Mouse (Mus musculus): ENCODE data around the gene Dna2. TPM values are rescaled to one million over a fixed set of nuclear protein-coding genes. Genes with fewer than 3 reads are reported as not detected.

The Dna2 gene
- polyA plus RNA-seq (2012; fragmentation: generic; extraction: Trizol), result 0.77 TPM

DNA sequence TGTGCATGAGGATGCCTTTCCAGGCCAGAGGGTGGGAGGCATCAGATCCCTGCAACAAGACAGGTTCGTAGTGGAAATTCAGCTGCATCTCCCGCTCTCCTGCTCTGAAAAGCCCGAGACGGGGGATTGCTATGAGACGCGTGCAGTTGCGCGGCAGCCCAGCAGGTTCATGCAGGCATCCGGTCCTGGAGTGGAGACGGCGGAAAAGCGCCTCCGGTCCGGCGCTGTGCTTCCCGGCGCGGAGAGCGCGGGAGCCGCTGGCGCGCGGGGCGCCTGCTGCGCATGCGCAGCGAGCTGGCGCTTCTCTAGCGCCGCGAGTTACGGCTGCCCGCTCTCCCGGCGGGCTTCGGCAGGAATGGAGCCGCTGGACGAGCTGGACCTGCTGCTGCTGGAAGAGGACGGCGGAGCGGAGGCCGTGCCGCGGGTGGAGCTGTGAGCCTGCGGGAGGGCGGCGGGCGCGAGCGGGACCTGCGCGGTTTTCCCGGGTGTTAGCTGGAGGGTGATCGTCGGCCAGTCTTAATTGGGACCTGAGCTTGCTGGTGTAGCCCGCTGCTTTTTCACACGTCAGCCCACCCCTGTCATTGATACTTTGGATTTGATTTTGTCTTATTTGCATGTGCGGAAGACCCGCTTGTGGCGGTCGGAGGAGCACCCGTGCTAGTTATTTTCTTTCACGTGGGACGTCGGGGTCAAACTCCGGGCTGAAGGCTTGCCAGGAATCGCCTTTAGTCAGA is at the start of gene Dna2:
Dna2 (plus strand) TSS at position 289 of the 734 bp plus-strand sequence.
- H3K36me3 ChIP-seq (ENCODE audit: control insufficient read depth, insufficient read depth), result no peaks in the 10 kb centered on the region
- peak within 1 kb of the TSS; percentile 39 for H3K4me3 ChIP-seq
- TF ChIP-seq E2F4 (IDR thresholded peaks at IDR 0.05; ENCODE audit: insufficient read depth), result peak; percentile 65
- TF ChIP-seq TCF3 (IDR thresholded peaks at IDR 0.05; ENCODE audit: insufficient read length, low read depth), result no peak
- TF ChIP-seq POLR2A (IDR thresholded peaks at IDR 0.05; ENCODE audit: insufficient read length, low read depth), result peak; percentile 49
- TF ChIP-seq POLR2AphosphoS2 (IDR thresholded peaks at IDR 0.05; ENCODE audit: insufficient read length, low read depth), result peak; percentile 55
- no peak for TF ChIP-seq TCF12 (IDR thresholded peaks at IDR 0.05; ENCODE audit: insufficient read depth, poor library complexity, severe bottlenecking)
- no peak for TF ChIP-seq MYOD1 (IDR thresholded peaks at IDR 0.05; ENCODE audit: control insufficient read depth in 1 of 3, insufficient read length in 2 of 3, low read depth in 2 of 3)
- no peak for TF ChIP-seq USF1 (IDR thresholded peaks at IDR 0.05; ENCODE audit: low read depth)
- H3K27me3 ChIP-seq (ENCODE audit: control insufficient read depth, insufficient read depth, insufficient read length), result no peaks in the 10 kb centered on the region
- no peaks in the 10 kb centered on the region for H3K79me2 ChIP-seq (ENCODE audit: control insufficient read depth, insufficient read depth)
- peak within 1 kb of the TSS; percentile 81 for H3K4me2 ChIP-seq (ENCODE audit: low read depth)
- H3ac ChIP-seq (ENCODE audit: control insufficient read depth, insufficient read length), result peak within 1 kb of the TSS; percentile 81

DNA sequence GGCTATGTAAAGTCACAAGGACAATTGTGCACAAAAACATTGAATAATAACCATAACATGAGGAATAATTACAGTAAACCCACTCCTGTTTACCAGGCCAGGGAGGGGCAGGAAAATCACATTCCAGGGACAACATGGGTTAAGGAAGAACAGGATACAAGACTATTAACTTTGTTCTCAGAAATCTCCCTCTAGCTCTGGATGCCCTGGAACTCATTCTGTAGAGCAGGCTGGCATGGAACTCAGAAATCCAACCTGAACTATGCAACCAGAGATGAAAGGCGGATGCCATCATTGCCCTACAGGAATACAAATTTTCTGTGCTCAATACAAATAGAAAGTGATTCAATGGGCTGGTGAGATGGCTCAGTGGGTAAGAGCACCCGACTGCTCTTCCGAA is 49.4 kb upstream of the Dna2 start:
- H3K4me2 ChIP-seq (ENCODE audit: low read depth), result no peak overlapping the region
- no peaks in the 10 kb centered on the region for H3K79me2 ChIP-seq (ENCODE audit: control insufficient read depth, insufficient read depth)
- no peaks in the 10 kb centered on the region for H3K27me3 ChIP-seq (ENCODE audit: control insufficient read depth, insufficient read depth, insufficient read length)
- no peak overlapping the region for H3ac ChIP-seq (ENCODE audit: control insufficient read depth, insufficient read length)
- H3K4me3 ChIP-seq, result no peak overlapping the region
- H3K36me3 ChIP-seq (ENCODE audit: control insufficient read depth, insufficient read depth), result no peaks in the 10 kb centered on the region
- no peak for TF ChIP-seq E2F4 (IDR thresholded peaks at IDR 0.05; ENCODE audit: insufficient read depth)
- TF ChIP-seq POLR2A (IDR thresholded peaks at IDR 0.05; ENCODE audit: insufficient read length, low read depth), result no peak
- no peak for TF ChIP-seq SRF (IDR thresholded peaks at IDR 0.05; ENCODE audit: control insufficient read depth, insufficient read length, low read depth)
- no peak for TF ChIP-seq MYOD1 (IDR thresholded peaks at IDR 0.05; ENCODE audit: control insufficient read depth in 1 of 3, insufficient read length in 2 of 3, low read depth in 2 of 3)
- TF ChIP-seq TCF3 (IDR thresholded peaks at IDR 0.05; ENCODE audit: insufficient read length, low read depth), result no peak
- TF ChIP-seq POLR2AphosphoS2 (IDR thresholded peaks at IDR 0.05; ENCODE audit: insufficient read length, low read depth), result no peak

DNA sequence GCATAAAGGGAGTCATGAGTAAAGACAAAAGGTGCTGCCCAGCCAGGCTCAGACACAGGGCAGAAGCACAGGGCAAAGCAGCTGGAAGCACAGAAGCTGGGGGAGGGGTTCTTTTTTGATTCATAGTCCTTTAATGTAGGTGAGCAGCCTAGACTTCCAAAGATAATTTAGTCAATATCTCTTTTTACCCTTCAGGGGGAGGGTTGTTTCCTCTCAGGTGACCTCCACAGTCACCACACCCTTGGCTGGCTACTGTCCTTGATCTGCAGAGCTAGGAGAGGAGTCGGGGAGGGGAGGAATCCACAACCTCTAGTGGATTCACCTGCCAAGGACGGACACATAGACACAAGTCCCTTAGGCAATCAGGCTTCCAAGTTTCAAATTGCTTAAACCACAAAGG is 48.8 kb upstream of the Dna2 start:
- no peaks in the 10 kb centered on the region for H3K27me3 ChIP-seq (ENCODE audit: control insufficient read depth, insufficient read depth, insufficient read length)
- TF ChIP-seq SRF (IDR thresholded peaks at IDR 0.05; ENCODE audit: control insufficient read depth, insufficient read length, low read depth) (no peak), POLR2A (IDR thresholded peaks at IDR 0.05; ENCODE audit: insufficient read length, low read depth) (no peak), MYOD1 (IDR thresholded peaks at IDR 0.05; ENCODE audit: control insufficient read depth in 1 of 3, insufficient read length in 2 of 3, low read depth in 2 of 3) (no peak), USF1 (IDR thresholded peaks at IDR 0.05; ENCODE audit: low read depth) (no peak), MAX (IDR thresholded peaks at IDR 0.05; ENCODE audit: low read depth) (no peak), REST (IDR thresholded peaks at IDR 0.05; ENCODE audit: insufficient read depth, insufficient read length) (no peak), TCF12 (IDR thresholded peaks at IDR 0.05; ENCODE audit: insufficient read depth, poor library complexity, severe bottlenecking) (no peak), TCF3 (IDR thresholded peaks at IDR 0.05; ENCODE audit: insufficient read length, low read depth) (no peak), MYOG (IDR thresholded peaks at IDR 0.05; ENCODE audit: control insufficient read depth in 1 of 3, insufficient read depth in 1 of 3, insufficient read length in 2 of 3, low read depth in 2 of 3) (no peak), E2F4 (IDR thresholded peaks at IDR 0.05; ENCODE audit: insufficient read depth) (no peak), CEBPB (IDR thresholded peaks at IDR 0.05; ENCODE audit: insufficient read depth, poor library complexity, severe bottlenecking) (no peak), POLR2AphosphoS2 (IDR thresholded peaks at IDR 0.05; ENCODE audit: insufficient read length, low read depth) (no peak)
- no peaks in the 10 kb centered on the region for H3K36me3 ChIP-seq (ENCODE audit: control insufficient read depth, insufficient read depth)
- H3ac ChIP-seq (ENCODE audit: control insufficient read depth, insufficient read length), result no peak overlapping the region
- no peak overlapping the region for H3K4me3 ChIP-seq
- H3K79me2 ChIP-seq (ENCODE audit: control insufficient read depth, insufficient read depth), result no peaks in the 10 kb centered on the region
- H3K4me2 ChIP-seq (ENCODE audit: low read depth), result no peak overlapping the region

DNA sequence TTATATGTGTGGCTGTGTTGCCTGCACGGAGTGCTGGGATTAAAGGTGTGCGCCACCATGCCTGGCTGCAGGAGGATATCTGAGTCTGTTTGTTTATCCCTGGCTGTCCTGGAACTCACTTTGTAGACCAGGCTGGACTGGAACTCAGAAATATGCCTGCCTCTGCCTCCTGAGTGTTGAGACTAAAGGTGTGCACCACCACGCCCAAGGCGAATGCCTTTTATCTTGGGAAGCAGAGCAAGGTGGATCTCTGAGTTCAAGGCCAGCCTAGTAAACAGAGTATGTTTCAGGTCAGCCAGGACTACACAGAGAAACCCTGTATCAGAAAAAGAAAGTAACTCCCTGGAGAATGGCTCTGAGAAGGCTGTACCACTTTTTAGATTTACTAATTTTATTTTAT is 46.7 kb upstream of the Dna2 start:
- TF ChIP-seq TCF12 (IDR thresholded peaks at IDR 0.05; ENCODE audit: insufficient read depth, poor library complexity, severe bottlenecking), result no peak
- no peak for TF ChIP-seq MYOG (IDR thresholded peaks at IDR 0.05; ENCODE audit: control insufficient read depth in 1 of 3, insufficient read depth in 1 of 3, insufficient read length in 2 of 3, low read depth in 2 of 3)
- no peak for TF ChIP-seq MYOD1 (IDR thresholded peaks at IDR 0.05; ENCODE audit: control insufficient read depth in 1 of 3, insufficient read length in 2 of 3, low read depth in 2 of 3)
- no peak for TF ChIP-seq E2F4 (IDR thresholded peaks at IDR 0.05; ENCODE audit: insufficient read depth)
- TF ChIP-seq MAX (IDR thresholded peaks at IDR 0.05; ENCODE audit: low read depth), result no peak
- TF ChIP-seq SRF (IDR thresholded peaks at IDR 0.05; ENCODE audit: control insufficient read depth, insufficient read length, low read depth), result no peak
- TF ChIP-seq REST (IDR thresholded peaks at IDR 0.05; ENCODE audit: insufficient read depth, insufficient read length), result no peak
- no peak for TF ChIP-seq POLR2AphosphoS2 (IDR thresholded peaks at IDR 0.05; ENCODE audit: insufficient read length, low read depth)
- TF ChIP-seq TCF3 (IDR thresholded peaks at IDR 0.05; ENCODE audit: insufficient read length, low read depth), result no peak
- no peak for TF ChIP-seq CEBPB (IDR thresholded peaks at IDR 0.05; ENCODE audit: insufficient read depth, poor library complexity, severe bottlenecking)
- TF ChIP-seq USF1 (IDR thresholded peaks at IDR 0.05; ENCODE audit: low read depth), result no peak
- no peak for TF ChIP-seq POLR2A (IDR thresholded peaks at IDR 0.05; ENCODE audit: insufficient read length, low read depth)
- Histone ChIP-seq H3K27me3 (ENCODE audit: control insufficient read depth, insufficient read depth, insufficient read length) (no peaks in the 10 kb centered on the region), H3K4me2 (ENCODE audit: low read depth) (no peak overlapping the region), H3K36me3 (ENCODE audit: control insufficient read depth, insufficient read depth) (no peaks in the 10 kb centered on the region), H3ac (ENCODE audit: control insufficient read depth, insufficient read length) (no peak overlapping the region), H3K4me3 (no peak overlapping the region), H3K79me2 (ENCODE audit: control insufficient read depth, insufficient read depth) (no peaks in the 10 kb centered on the region)

DNA sequence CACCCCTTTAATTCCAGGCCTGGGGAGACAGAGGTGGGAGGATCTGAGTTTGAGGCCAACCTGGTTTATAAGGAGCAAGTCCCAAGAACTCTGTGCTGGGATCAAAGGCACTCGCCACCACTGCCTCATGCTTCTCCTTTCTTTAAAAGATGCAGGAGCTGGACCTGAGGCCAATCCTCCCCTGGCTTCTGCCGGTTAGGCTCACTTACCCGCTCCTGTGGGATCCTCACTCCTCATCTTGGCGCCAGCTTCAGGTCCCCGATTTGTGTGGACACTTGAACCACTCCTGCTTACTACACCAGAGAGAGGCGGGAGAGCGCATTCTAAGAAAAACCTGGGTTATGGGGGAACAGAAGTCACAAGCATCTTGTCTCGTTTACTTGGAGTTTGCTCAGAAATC is 45.0 kb upstream of the Dna2 start:
- Histone ChIP-seq H3K79me2 (ENCODE audit: control insufficient read depth, insufficient read depth) (no peaks in the 10 kb centered on the region), H3K36me3 (ENCODE audit: control insufficient read depth, insufficient read depth) (no peaks in the 10 kb centered on the region), H3K4me3 (no peak overlapping the region), H3K4me2 (ENCODE audit: low read depth) (no peak overlapping the region), H3ac (ENCODE audit: control insufficient read depth, insufficient read length) (no peak overlapping the region), H3K27me3 (ENCODE audit: control insufficient read depth, insufficient read depth, insufficient read length) (no peaks in the 10 kb centered on the region)
- TF ChIP-seq CEBPB (IDR thresholded peaks at IDR 0.05; ENCODE audit: insufficient read depth, poor library complexity, severe bottlenecking) (no peak), REST (IDR thresholded peaks at IDR 0.05; ENCODE audit: insufficient read depth, insufficient read length) (no peak), POLR2A (IDR thresholded peaks at IDR 0.05; ENCODE audit: insufficient read length, low read depth) (no peak), MAX (IDR thresholded peaks at IDR 0.05; ENCODE audit: low read depth) (no peak), E2F4 (IDR thresholded peaks at IDR 0.05; ENCODE audit: insufficient read depth) (no peak), POLR2AphosphoS2 (IDR thresholded peaks at IDR 0.05; ENCODE audit: insufficient read length, low read depth) (no peak), MYOG (IDR thresholded peaks at IDR 0.05; ENCODE audit: control insufficient read depth in 1 of 3, insufficient read depth in 1 of 3, insufficient read length in 2 of 3, low read depth in 2 of 3) (no peak), SRF (IDR thresholded peaks at IDR 0.05; ENCODE audit: control insufficient read depth, insufficient read length, low read depth) (no peak), TCF12 (IDR thresholded peaks at IDR 0.05; ENCODE audit: insufficient read depth, poor library complexity, severe bottlenecking) (no peak), MYOD1 (IDR thresholded peaks at IDR 0.05; ENCODE audit: control insufficient read depth in 1 of 3, insufficient read length in 2 of 3, low read depth in 2 of 3) (no peak), TCF3 (IDR thresholded peaks at IDR 0.05; ENCODE audit: insufficient read length, low read depth) (no peak), USF1 (IDR thresholded peaks at IDR 0.05; ENCODE audit: low read depth) (no peak)
